Mouse (Mus musculus): ENCODE measurements around the gene Hspa1l.

- TF ChIP-seq POLR2A (IDR thresholded peaks at IDR 0.05; ENCODE audit: borderline replicate concordance, control insufficient read depth, low read depth, low read length) (no peak), CTCF (IDR thresholded peaks at IDR 0.05; ENCODE audit: control insufficient read depth, insufficient read depth, low read length) (no peak)
Measured at GRCm38 (mm10) chr17:34955884-34956283, 16.6 kb upstream of the Hspa1l start.
